Mouse (Mus musculus) hindbrain, embryonic 10.5 days (tissue): ENCODE results near the gene Gp6. TPM values are rescaled to one million over a fixed set of nuclear protein-coding genes. Genes with fewer than 3 reads are reported as not detected.

ENCODE experiments used
- DNase-seq: peaks from one replicate; pipeline ENCODE4 v3.0.0-alpha.2; 2017; ENCODE audit warnings: low spot score
- H3K27ac ChIP-seq: fragments of 300-500 bp; sonication (generic); 2 replicates; pipeline ENCODE4 v1.5.1; 2016; ENCODE audit warnings: mild to moderate bottlenecking, moderate library complexity
- H3K27me3 ChIP-seq: fragments of 300-500 bp; sonication (generic); 2 replicates; pipeline ENCODE4 v1.6.1; 2016; ENCODE audit warnings: mild to moderate bottlenecking; ENCODE audit not compliant: poor library complexity, insufficient read depth, severe bottlenecking
- H3K36me3 ChIP-seq: fragments of 300-500 bp; sonication (generic); 2 replicates; pipeline ENCODE4 v1.6.1; 2016; ENCODE audit warnings: mild to moderate bottlenecking, moderate library complexity
- H3K4me1 ChIP-seq: fragments of 300-500 bp; sonication (generic); replicated peaks from 2 replicates; pipeline ENCODE4 v1.6.1; 2016; ENCODE audit warnings: mild to moderate bottlenecking
- H3K4me3 ChIP-seq: fragments of 300-500 bp; sonication (generic); 2 replicates; pipeline ENCODE4 v1.5.1; 2016; ENCODE audit warnings: mild to moderate bottlenecking, moderate library complexity
- H3K9me3 ChIP-seq: fragments of 300-500 bp; sonication (generic); 2 replicates; pipeline ENCODE4 v1.6.1; 2016; ENCODE audit warnings: mild to moderate bottlenecking, moderate library complexity
- WGBS: fragments of 180-500 bp; shearing (Covaris S2); methylation state at CpG from one replicate; pipeline ENCODE4 v1.1.7; 2016; 5-methylcytosine and 5-hydroxymethylcytosine counted together
- polyA plus RNA-seq: library from polyadenylated mRNA; unstranded; fragments of >200 nt; fragmentation: Nextera tagmentation; extraction: Ambion mirVana; gene quantifications from 2 replicates; pipeline ENCODE4 v1.2.1, GENCODE M21; 2016

The Gp6 gene
- polyA plus RNA-seq, 1 experiment from 2014 or later = 0.10 TPM

- Histone ChIP-seq H3K9me3 (0 out of 2 replicates have a peak, but pooled peaks cover 2% of the 10 kb centered on the region), H3K4me3 (no peak within 1 kb of the TSS), H3K27me3 (no peaks in the 10 kb centered on the region), H3K4me1 (no peaks in the 10 kb centered on the region), H3K36me3 (no peaks in the 10 kb centered on the region), H3K27ac (no peak within 1 kb of the TSS)
- no peak for DNase-seq
These were observed 60.0 kb downstream of the Gp6 start, which contains the start of gene Ncr1 for GRCm38 (mm10) chr7:4337509-4337908. Ncr1 (plus strand) TSS chr7:4337724.

DNA sequence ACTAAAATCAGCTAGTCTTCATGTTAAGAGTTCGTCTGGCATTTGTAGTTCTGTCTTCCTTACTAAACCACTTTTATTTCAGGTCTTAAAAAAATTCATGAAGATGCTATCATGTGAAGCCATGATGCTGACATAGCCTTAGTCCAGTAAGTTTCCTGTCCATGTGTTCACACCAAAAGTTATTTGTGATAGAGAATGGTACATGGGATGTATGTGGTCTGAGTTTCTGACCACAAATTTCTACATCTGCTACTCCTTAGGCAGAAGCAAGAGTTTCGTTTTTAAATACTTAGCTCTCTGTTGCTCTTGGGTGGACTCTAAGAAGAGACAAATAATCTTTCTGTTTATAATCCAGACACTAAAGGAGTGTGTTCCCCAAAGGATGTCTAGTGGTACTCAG lies 74.2 kb downstream of the Gp6 start:
- no peaks in the 10 kb centered on the region for H3K36me3 ChIP-seq
- H3K27me3 ChIP-seq = no peaks in the 10 kb centered on the region
- 74% methylated on average over 2 of the region's 2 CpGs for WGBS
- H3K4me3 ChIP-seq = no peak overlapping the region
- H3K9me3 ChIP-seq = no peaks in the 10 kb centered on the region
- H3K4me1 ChIP-seq = no peaks in the 10 kb centered on the region
- no peak overlapping the region for H3K27ac ChIP-seq
- no peak for DNase-seq

Other genes starting within 250 kb of the Gp6 start
- gene Leng9, start 247.4 kb downstream of the Gp6 start, polyA plus RNA-seq = 1.6 and 2.5 TPM in 2 replicates
- 16.9 and 23.5 TPM in 2 replicates for gene Cdc42ep5, start 232.9 kb downstream of the Gp6 start, polyA plus RNA-seq
- gene Lilra5, start 160.0 kb downstream of the Gp6 start, polyA plus RNA-seq = not detected in 2 replicates
- gene Ncr1, start 60.0 kb downstream of the Gp6 start, polyA plus RNA-seq = not detected in 2 replicates
- gene Rdh13, start 47.9 kb upstream of the Gp6 start, polyA plus RNA-seq = 30.6 and 34.1 TPM in 2 replicates
- 2.8 and 5.4 TPM in 2 replicates for gene Eps8l1, start 62.9 kb upstream of the Gp6 start, polyA plus RNA-seq
- 40.8 and 45.8 TPM in 2 replicates for gene Ppp1r12c, start 103.9 kb upstream of the Gp6 start, polyA plus RNA-seq
- 5.7 and 6.2 TPM in 2 replicates for gene Tnnt1, start 118.6 kb upstream of the Gp6 start, polyA plus RNA-seq
- 2.5 and 3.5 TPM in 2 replicates for gene Tnni3, start 126.5 kb upstream of the Gp6 start, polyA plus RNA-seq
- gene Dnaaf3, start 134.7 kb upstream of the Gp6 start, polyA plus RNA-seq = 2.5 and 2.9 TPM in 2 replicates
- 5.0 and 15.2 TPM in 2 replicates for gene Syt5, start 149.8 kb upstream of the Gp6 start, polyA plus RNA-seq
- not detected in 2 replicates for gene Ptprh, start 206.3 kb upstream of the Gp6 start, polyA plus RNA-seq
- 2.1 and 2.2 TPM in 2 replicates for gene Tmem86b, start 233.7 kb upstream of the Gp6 start, polyA plus RNA-seq